Mouse (Mus musculus): Measurements from ENCODE around the gene Suds3. TPM values are rescaled to one million over a fixed set of nuclear protein-coding genes. Genes with fewer than 3 reads are reported as not detected.

Suds3 gene
- total RNA-seq (2021): 10 to 100 TPM; 93.4 to 97.2 TPM
- long read RNA-seq, experiment 1, partial matches to known transcripts: 4 of 154 reads
- long read RNA-seq, experiment 1, other reads (novel, unspliced or antisense): 150 of 154 reads
- long read RNA-seq, experiment 2, partial matches to known transcripts: 6 of 123 reads
- long read RNA-seq, experiment 2, other reads (novel, unspliced or antisense): 117 of 123 reads

DNA sequence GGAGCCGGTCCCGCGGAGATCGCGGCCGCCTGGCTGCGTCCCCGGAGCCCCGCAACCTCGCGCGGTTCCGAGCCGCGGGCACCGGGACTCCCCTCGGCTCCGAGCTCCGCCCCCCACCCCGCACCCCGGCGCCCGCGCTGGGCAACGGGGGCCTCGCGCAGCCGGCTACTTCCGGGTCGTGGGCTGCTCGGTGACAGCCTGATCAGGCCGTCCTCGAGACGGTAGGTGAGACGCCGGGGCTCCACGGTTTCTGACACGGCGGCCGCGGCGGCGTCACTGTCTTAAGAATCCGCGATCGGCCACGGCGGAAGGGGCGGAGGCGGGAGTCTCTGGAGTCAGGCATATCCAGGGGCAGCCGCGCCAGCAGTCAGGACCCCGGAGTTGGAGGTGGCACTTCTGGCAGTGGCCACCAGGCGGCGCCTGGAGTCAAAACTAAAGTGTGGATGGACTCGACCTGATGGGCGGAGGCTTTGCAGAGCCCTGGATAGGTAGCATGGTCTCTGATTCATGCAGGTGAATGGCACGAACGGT lies at the start of gene Suds3:
TSS of gene Suds3 (minus strand) at position 278 of the 531 bp plus-strand sequence.
- DNase-seq (ENCODE audit: low spot score in 2 of 2): peak; percentile 96 to 99
- intact Hi-C loops (cut with DNase I): loop anchor here (2.0 to 5.0 kb wide), 3 partner anchors 125 to 241 kb away; partner anchors contain the start of gene Wsb2

DNA sequence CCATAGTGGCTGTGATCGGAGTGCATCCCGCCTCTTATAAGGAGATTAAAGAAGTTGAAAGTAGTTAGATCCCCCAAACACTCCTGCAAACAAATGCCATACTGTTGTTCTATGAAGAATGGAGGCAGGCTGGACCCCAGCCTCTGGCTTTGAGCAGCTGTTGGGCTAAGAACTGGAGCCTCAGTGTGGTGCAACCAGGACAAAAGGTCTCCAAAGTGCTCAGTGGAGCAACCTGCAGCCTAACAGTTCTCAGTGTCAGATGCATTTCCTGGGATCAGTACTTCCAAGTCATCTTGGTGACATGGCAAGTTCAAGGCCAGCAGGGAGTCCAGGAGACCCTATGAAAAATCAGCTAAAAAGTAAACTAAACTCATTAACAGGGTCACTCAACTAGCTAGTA lies 49.0 kb upstream of the Suds3 start:
- intact Hi-C loops (cut with DNase I): no loop called here
- no peak for DNase-seq (ENCODE audit: low spot score in 2 of 2)

DNA sequence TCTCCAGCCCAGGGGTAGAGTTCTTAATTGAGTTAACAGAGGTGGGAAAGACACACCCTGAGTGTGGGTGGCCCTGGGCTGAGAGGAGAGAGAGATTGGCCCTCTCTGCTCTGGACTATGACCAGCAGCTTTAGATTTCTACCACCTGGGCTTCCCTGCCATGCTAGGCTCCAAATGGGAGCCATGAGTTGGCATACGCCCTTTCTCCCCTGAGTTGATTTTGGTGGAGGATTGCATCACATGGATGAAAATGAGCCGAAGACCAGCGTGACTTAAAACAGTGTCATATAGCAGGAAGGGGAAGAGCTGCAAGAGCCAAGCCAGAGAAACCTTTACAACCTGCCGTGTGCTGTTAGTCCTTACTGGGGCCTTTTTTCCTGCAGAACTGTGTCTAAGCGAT lies 48.6 kb upstream of the Suds3 start:
- no peak for DNase-seq (ENCODE audit: low spot score in 2 of 2)
- intact Hi-C loops (cut with DNase I): no loop called here

- intact Hi-C loops (cut with DNase I): no loop called here
- DNase-seq (ENCODE audit: low spot score in 2 of 2): no peak
These were observed 47.9 kb upstream of the Suds3 start for GRCm38 (mm10) chr5:117163790-117164189.

DNA sequence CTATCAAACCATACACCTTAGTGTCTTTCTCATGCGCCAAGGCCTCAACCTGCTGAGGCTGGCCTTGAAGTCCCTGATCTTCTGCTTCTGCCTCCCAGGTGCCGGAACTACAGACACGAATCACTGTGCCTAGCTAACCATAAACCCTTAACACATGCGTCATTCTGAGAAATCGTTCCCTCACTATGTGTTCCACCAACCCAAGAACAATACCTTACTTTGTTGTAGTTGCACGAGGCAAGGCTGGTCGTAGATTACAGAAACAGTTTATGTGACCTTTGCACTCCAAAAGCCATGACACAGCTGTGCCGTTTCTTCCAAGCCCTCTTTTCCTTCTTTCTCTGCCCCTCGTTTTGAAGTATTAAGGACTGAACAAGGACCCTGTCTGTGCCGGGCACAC lies 44.6 kb upstream of the Suds3 start:
- DNase-seq (ENCODE audit: low spot score in 2 of 2): no peak
- intact Hi-C loops (cut with DNase I): no loop called here

DNA sequence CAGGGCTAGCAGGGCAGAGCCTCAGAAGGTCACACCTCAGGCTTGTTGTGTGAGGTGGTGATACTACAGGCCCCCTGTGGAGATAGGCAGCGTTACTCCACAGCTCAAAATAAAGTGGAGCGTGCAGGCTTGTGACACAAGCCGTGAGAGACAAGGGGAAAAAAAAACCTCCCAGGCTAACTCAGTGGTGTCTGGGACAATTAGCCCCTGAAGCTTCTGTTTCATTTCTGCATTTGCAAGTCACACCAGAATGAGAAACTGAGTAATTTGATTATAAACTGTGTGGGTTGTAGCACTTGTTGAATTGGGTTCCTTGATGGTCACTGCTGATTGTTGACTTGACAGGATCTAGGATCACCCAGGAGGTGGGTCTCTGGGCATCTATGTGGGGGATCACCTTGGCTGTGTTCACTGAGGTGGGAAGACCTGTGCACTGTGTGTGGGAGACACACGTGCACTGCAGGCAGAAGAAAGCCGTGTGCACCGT lies 43.9 kb upstream of the Suds3 start:
- intact Hi-C loops (cut with DNase I): no loop called here
- DNase-seq (ENCODE audit: low spot score in 2 of 2): no peak

GRCm38 (mm10) chr5:117159326-117159725 lies 43.4 kb upstream of the Suds3 start:
- intact Hi-C loops (cut with DNase I): no loop called here

DNA sequence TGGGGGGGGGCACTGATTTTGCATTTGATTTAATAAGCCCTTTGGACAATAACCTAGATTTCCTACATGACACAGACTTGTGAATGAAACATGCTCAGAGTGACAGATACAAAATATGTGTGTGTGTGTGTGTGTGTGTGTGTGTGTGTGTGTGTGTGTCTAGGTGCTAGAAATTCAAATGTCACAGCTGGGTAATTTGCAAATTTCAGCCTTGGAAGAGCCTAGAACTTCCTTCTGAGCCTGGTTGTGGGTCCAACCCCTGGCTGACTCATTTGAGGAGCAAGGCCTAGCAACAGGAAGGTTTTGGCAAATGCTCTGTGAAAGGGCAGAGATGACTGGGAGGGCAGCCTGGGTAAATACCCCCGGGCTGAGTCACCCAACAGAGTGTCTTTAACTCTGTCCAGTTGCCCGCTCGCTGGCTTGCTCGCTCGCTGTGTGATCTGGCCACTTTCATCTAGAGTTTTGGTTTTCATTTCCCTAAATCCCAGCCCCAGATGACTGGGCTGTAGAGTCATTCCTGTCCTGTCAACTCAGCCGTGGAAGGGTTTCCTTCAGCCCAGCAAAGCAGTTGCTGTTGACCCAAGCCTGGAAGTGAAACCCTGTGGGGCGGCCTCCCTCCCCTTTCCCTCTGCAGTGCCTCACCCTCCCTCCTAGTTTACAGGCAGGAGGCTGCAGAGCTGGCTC lies 42.6 kb upstream of the Suds3 start:
- DNase-seq (ENCODE audit: low spot score in 2 of 2): no peak
- intact Hi-C loops (cut with DNase I): no loop called here

More at GRCm38 (mm10) chr5:117159326-117159725, 43.4 kb upstream of the Suds3 start:
- no peak for DNase-seq (ENCODE audit: low spot score in 2 of 2)

GRCm38 (mm10) chr5:117153527-117154091 lies 37.7 kb upstream of the Suds3 start:
- no peak for DNase-seq (ENCODE audit: low spot score in 2 of 2)
- intact Hi-C loops (cut with DNase I): no loop called here

DNA sequence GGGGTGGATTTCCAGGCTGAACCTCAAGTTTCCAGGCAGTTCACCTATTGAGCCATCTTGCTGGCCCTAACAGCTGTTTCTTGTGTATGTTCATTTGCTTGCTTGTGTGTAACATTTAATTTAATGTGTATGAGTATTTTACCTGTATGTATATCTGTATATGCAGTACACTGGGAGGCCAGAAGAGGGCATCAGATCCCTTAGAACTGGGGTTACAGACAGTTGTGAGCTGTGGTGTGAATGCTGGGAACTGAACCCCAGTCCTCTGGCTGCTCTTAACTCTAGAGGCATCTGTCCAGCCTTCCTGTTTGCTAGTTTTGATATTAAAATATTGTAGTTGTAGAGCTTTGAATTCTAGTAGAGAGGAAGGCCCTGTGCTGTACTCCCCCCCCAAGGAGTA lies 37.0 kb upstream of the Suds3 start:
- intact Hi-C loops (cut with DNase I): no loop called here
- DNase-seq (ENCODE audit: low spot score in 2 of 2): no peak

DNA sequence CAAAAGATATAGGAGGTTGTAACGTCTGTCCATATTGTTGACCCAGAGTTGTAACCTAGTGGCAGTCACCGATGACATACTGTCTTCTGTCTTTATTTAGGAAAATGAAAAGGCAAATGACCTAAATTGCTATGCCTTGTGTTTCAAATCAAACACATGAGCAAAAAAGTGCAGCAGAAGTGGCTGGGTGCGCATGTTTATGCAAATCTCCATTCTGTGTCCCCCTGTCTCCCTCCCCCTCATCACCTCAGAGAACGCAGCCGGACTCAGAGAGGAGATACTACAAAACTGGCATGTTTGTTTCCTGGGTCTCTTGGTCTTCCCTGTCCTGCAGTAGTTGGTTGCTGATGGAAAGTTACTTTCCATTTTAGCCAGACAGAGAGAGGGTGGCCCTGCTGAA lies 34.2 kb upstream of the Suds3 start:
- DNase-seq (ENCODE audit: low spot score in 2 of 2): no peak
- intact Hi-C loops (cut with DNase I): no loop called here

DNA sequence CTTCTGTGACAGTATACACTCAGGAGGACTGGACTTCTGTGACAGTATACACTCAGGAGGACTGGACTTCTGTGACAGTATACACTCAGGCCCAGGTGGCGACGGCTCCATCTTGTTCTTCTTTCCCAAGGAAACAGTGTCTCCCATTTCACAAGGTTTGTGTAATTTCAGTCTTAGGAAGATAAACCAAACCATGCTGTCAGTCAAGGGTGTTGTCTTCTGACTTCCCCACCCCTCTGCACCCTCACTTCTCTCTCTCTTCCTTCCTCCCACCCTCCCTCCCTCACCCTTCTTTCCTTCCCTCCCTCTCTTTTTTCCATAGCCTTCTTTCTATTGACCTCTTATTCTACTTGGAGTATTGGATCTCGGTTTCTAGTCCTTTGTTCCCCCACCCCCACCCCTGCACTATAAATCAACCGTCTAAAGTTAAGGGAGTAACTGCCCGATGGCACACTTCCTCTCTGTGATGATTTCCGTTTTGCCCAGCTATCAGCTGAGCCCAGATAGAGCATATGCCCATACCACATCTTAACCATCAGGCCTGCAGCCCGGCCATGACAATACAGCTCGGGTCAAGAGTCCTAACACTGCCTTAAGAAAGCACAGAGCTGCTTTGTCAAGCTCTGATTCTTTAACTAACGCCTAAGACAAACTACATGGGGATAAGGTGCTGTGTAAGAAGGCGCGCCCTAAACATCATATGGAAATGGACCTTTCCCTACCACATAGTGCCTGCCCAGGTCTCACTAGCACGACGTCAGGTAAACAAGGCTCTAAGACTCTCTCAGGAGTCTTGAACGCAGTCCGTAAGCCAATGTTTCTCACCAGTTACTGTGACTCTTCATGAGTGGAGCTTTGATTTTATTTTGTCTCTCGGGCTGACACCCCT lies 33.4 kb upstream of the Suds3 start:
- intact Hi-C loops (cut with DNase I): no loop called here

DNA sequence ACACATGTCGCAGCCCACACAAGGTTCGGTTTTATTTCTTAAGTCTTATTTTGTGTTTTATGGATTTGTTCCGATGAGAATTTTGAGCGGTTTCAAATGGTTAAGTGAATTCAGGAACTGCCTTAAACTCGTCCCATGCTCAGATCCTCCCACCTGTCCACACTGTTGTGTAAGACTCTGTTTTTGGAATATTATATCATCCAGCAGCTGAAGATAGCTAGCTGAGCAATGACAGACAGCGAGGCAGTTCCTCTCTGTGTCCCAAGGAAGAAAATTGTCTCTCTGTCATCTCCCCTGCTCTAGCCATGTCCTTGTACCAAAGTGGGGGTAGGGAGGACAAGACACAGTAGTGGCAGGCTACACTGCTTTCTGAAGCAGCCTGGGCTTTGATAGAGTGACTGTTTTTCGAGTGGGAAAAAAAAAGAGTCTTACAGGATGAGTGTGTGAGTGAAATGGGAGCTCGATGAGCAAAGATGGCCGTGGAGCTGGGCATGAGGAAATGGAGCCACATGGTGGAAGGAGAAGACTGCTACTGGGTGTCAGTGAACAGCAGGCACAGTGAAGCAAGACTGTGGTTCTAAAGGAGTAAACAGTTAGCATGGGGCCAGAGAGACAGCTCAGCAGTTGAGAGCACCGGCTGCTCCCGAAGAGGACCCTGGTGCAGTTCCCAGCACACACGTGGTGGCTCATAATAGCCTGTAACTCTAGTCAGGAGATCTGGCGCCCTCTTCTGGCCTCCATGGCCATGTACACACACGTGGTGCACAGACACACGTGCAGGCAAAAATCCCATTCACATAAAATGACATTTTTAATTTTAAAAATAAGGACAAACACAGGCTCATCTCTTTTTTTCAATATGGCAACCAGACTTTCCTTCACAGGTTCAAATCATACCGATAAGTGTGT lies 31.5 kb upstream of the Suds3 start:
- intact Hi-C loops (cut with DNase I): no loop called here
- peak; percentile 38 to 81 for DNase-seq (ENCODE audit: low spot score in 2 of 2)

More for the DNA sequence above, 33.4 kb upstream of the Suds3 start:
- no peak for DNase-seq (ENCODE audit: low spot score in 2 of 2)

DNA sequence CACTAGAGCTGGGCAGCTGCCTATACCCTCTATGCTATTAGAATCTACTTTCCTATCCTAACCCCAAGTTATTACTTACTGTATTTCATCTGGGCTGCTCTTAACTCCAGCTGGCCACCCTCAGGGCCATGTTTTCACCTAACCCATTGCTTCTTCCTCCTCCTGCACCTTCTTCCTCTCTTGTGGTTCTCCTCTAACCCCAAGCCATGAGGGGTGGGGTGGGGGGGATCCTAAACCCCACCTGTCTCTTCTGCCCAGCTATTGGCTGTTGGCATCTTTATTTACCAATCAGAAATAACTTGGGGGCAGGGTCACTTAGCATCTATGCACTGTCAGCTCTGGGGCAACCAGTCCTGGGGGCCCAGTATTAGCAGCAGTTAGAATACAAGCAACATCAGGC lies 30.3 kb upstream of the Suds3 start:
- DNase-seq (ENCODE audit: low spot score in 2 of 2): no peak
- intact Hi-C loops (cut with DNase I): no loop called here

DNA sequence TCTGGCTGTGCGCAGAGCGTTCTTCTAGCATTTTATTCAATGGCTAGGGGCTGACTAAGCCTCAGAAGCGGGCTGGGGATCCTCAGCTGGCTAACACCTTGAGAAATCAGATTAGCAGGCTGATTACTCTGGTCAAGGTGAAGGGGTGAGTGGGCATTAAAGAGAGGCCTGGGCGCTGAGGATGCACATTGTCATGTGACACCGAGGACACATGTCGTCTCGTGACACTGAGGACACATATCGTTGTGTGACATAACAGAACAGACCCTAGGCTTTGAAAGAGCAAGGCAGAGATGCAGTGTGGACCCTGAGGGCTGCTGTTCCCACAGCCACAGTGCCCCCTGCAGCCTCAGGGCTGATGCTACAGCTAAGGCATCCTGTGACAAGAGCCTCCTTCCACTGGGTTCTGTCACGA lies 27.8 kb upstream of the Suds3 start:
- peak in 1 of 2 experiments; percentile 59 for DNase-seq (ENCODE audit: low spot score in 2 of 2)
- intact Hi-C loops (cut with DNase I): no loop called here

GRCm38 (mm10) chr5:117140374-117140773 lies 24.5 kb upstream of the Suds3 start:
- intact Hi-C loops (cut with DNase I): no loop called here

GRCm38 (mm10) chr5:117139822-117140221 lies 23.9 kb upstream of the Suds3 start:
- intact Hi-C loops (cut with DNase I): no loop called here
- DNase-seq (ENCODE audit: low spot score in 2 of 2): no peak

More at GRCm38 (mm10) chr5:117140374-117140773, 24.5 kb upstream of the Suds3 start:
- DNase-seq (ENCODE audit: low spot score in 2 of 2): no peak

- intact Hi-C loops (cut with DNase I): no loop called here
- no peak for DNase-seq (ENCODE audit: low spot score in 2 of 2)
These were observed 22.5 kb upstream of the Suds3 start for GRCm38 (mm10) chr5:117138295-117138988.

All from left cerebral cortex, postnatal 14 days (tissue).